Mouse (Mus musculus): ENCODE measurements at regions not wholly inside any gene's neighbourhood (a gene's known extent, or its start where the extent isn't known, plus 50 kb on each side); places are given as distances from the start of the nearest gene placed in this dataset.

DNA sequence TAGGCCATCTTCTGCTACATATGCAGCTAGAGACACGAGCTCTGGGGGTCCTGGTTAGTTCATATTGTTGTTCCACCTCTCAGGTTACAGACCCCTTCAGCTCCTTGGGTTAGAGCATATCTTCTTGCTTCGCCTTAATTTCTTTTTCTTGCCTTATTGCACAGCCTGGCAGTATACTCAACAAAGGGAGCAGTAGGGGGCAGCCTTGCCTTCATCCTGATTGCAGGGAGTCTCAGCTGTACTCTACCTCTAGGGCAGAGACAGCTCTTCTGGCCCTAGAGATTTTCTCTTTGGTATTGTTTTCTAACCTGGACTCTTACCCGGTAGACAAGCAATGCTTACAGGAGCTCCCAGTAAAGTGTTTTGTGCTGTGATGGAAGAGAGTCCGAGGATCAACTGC, 161.1 kb upstream of the Rpl34 start:
- DNase-seq (ENCODE audit: extremely low spot score in 1 of 2, low spot score in 1 of 2): no peak

DNA sequence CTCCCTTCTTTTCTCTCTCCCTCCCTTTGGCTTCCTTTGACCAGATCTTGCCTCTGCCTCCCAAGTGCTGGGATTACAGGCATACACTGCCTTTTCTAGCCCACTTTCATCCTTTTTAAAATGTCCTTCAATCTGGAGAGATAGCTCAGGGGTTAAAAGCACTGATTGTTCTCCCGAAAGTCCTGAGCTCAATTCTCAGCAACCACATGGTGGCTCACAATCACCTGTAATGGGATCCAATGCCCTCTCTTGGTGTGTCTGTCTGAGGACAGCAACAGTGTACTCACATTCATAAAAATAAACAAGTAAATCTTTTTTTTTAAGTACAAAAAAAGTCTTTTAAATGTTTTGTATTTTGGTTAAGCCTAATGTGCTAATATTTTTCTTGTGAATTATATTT, 158.4 kb upstream of the Rpl34 start:
- DNase-seq (ENCODE audit: extremely low spot score in 1 of 2, low spot score in 1 of 2): no peak

DNA sequence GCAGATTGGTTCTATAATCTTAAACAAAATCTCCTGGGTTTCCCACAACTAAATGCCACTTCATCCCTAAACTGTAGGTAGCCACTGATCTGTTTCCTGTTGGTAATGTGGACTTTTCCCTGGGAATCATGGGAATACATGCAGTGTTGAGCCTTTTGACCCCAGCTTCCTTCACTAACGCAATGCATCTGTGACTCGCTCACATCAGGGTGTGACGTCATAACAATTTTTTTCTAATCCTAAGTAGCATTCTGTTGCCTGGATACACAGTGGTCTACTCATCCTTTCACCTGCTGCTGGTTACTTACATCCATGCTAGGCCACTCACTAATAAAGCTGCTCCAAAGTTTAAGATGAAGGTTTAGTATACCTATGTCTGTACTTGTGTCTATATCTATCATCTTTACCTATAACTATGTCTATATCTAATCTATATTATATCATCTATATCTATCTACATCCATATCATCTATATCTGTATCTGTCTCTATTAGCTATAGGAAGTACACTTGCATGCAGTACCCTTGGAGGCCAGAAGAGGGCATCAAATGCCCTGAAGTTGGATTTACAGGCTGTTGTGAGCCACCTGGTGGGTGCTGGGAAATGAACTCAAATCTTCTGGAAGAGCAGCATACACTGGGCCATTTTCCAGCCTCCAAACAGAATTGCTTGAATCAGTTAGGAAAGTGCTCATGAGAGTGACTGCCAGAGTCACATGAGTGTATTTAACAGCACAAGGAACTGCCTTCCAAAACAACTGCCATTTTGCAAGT, 157.5 kb upstream of the Rpl34 start:
- DNase-seq (ENCODE audit: extremely low spot score in 1 of 2, low spot score in 1 of 2): no peak

DNA sequence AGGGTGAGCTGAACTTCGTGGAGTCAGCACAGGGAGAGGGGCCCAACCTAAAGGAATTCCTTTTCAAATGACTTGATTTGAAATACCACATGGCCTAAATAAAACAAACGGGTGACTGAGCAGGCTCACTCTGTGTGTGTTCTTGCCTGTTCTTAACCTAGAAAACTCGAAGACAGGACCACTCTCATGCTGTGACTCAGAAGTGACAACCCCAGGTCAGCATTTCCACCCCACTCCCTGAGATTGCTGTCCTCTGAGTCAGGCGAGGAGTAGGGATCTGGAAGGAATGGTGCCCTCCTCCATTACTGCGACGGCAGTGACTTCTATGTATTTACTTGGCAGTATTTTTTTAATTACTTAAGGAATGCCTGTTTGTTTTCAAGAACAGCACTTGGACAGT, 155.8 kb upstream of the Rpl34 start:
- no peak for DNase-seq (ENCODE audit: extremely low spot score in 1 of 2, low spot score in 1 of 2)

DNA sequence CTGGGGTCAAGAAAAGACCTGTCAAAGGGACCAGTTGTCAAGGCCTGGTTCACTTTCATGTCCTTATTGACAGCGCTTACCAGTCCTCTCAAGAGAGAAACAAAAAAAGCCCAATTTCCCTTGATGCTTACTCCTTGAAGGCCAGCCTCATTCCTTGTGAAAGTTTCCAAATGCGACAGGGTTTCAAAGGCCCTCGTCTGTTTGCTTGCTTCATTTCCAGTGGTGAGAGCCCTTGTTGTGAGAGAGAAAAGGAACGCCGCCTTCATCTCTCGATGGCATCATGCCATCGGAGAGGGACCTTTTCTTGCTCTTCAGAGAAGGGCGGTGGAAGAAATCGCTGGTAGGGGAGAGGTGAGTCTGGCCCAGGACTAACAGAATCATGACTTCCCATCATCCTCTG, 154.2 kb upstream of the Rpl34 start:
- no peak for DNase-seq (ENCODE audit: extremely low spot score in 1 of 2, low spot score in 1 of 2)

DNA sequence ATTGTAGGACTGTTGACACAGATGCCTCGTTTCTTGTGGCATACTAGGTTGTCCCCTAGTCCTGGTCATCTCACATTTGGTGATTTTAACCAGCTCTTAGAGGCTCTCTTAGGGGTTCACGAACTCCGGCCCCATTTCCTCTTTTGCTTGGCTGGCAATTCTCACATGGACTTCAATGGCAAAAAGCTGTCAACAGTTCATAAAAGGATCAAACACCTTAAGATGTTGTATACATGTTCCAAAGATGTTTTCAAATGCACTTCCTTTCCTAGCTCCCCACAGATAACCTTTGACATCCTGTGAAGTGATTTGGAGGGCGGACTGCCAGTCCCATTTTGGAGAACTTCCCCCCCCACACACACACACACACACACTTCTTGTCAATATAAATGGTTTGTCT, 153.7 kb upstream of the Rpl34 start:
- DNase-seq (ENCODE audit: extremely low spot score in 1 of 2, low spot score in 1 of 2): no peak

DNA sequence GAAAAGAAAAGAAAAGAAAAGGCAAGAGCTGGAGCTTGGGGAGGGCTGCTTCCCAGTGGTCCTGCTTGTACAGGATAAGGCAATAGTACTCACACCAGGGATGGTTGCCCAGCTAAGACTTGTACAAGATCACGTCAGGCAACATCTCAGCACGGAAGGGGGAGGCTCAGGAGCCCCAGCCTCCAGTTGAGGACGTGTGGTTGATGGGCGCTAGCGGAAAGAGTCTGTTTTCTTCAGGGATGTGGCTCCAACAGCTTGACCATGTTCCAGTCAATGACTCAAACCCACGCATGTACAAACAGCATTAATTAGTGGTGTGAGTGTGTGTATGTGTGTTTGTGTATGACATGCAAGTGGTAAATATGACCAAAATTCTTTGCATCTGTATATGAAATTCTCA, 153.1 kb upstream of the Rpl34 start:
- DNase-seq (ENCODE audit: extremely low spot score in 1 of 2, low spot score in 1 of 2): no peak

DNA sequence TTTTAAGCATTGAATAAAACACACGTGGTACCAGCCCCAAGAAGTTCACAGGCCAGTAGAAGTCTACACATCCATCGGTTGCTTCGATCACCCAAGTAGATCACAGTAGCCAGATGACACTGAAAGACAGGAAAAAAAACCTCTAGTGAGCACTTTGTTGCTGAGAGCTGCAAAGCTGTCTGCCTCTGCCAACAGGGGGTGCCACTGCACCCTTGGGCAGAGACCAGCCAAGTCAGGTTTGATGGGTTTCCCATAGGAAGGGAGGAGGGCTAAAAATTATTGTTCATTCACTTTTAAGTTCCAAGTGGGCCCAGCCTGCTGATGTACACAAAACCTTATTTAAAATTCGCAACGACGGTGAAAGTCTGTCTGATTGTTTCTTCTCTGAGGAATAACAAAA, 150.3 kb upstream of the Rpl34 start:
- DNase-seq (ENCODE audit: extremely low spot score in 1 of 2, low spot score in 1 of 2): no peak

DNA sequence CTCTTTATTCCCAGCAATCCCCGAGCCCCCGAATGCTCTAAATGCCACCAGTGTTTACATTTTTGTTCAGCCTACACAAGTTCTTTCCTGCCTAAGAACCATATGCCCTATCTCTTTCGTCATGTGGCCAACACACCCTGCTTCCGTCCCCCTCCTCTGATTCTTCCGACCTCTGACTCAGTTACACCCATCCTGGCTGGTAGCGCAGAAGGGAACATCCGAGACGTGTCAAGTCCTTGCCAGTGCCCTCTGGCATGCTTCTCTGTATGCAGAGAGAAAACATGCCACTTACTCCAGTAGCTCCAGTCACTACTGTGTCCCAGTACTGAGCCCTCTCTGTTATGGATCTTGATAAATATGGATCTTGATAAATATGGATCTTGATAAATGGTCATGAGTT, 149.3 kb upstream of the Rpl34 start:
- DNase-seq (ENCODE audit: extremely low spot score in 1 of 2, low spot score in 1 of 2): no peak

DNA sequence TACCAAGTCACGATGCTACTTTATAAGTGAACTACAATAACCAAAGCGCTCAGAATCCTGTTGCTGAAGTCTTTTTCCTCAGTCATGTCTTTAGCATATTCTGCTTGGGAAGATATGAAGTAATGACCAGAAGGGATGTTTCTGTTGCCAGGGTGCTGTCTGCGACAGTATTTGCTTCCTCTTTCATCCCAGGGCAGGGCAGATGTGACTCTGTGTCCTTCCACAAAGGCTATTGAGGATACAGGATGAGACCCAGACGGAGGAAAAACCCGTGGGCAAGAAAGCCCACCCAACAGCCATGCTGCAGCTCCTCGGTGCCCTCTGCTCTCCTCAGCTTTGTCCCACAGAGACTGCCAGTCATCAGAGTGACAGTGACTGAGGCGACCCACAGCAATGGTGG, 148.6 kb upstream of the Rpl34 start:
- no peak for DNase-seq (ENCODE audit: extremely low spot score in 1 of 2, low spot score in 1 of 2)

DNA sequence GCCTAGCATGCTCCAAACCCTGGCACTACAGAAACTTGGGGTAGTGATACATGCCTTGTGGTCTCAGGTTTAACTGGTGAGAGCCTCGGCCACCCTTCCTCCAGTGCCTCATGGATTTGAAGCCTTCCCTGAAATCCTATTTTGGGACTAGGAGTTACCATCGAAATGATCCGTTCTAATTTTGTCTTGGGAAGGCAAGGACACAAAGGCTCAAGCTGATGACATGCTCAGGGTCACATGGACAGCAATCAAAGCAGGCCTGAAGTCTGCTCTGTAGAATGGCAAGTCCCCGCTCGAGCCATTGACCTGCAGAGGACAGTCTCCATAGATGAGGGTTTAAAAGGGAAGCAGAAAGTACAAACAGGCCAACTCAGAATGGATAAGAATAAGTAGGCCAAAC, 147.8 kb upstream of the Rpl34 start:
- DNase-seq (ENCODE audit: extremely low spot score in 1 of 2, low spot score in 1 of 2): no peak

DNA sequence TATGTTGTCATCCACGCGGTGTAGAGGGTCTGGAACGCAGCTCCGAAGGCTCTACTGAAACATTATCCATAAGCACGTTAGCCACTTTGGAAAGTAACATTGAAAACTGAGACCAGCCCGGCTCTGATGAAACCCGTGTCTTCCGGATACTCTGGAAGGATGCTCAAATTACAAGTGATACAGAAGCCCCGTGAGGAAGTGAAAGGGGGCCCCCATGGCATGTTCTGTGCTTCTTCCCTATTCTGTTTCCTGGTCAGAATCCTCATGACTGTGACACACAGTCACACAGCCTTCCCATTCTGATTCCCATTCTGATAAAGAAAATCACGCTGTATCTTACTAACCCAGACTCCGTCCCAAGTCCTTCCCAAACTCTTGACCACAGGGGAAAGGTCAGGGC, 143.5 kb upstream of the Rpl34 start:
- DNase-seq (ENCODE audit: extremely low spot score in 1 of 2, low spot score in 1 of 2): no peak

DNA sequence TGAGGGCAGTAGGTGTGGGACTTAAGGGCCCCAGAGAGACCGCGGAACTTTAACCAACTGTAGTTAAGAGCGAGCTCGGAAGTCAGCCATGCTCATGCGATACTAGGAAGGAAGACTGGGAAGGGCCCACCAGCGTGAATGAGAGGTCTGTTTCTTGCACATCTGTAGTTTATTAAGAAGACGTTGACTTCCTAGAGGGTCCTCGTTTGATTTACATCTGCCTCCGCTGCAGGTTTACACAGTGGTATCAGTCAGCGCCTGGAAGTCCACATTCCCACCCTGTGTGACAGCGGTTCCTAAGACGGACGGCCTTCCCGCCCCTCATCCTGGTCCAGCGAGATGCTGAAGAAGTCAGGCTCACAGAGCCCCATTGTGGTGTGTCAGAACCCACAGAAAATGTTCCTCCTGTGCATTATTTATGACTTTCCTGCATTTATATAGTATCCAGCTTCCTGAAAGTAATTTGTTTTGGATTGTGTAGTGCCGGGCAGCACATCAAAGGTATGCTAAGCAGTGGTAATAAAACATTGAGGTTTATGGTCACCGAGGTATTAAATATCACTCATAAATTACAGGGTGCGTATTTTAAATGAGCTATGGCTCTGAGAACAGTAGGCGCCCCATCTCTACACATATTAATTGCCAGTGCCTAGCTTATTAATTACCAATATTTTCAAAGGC, 136.9 kb upstream of the Rpl34 start:
- no peak for DNase-seq (ENCODE audit: extremely low spot score in 1 of 2, low spot score in 1 of 2)

DNA sequence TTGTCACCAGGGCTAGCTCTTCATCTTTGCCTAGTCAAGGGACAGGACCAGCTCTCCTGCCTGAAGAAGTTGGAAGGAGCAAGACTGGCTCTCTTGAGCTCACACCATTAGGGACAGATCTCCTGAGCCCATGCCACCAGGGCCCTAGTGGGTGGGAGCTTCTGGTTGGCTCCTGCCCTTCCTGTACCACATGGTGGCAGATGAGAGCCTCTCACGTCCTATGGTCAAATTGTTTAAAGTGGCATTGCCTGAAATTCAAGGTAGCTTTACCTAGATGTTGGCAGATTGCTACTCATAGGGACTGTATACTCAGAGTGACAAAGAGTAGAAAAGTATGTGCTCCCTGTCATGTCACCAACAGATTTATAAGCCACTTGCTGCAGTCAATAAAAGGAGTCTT, 134.6 kb upstream of the Rpl34 start:
- no peak for DNase-seq (ENCODE audit: extremely low spot score in 1 of 2, low spot score in 1 of 2)

DNA sequence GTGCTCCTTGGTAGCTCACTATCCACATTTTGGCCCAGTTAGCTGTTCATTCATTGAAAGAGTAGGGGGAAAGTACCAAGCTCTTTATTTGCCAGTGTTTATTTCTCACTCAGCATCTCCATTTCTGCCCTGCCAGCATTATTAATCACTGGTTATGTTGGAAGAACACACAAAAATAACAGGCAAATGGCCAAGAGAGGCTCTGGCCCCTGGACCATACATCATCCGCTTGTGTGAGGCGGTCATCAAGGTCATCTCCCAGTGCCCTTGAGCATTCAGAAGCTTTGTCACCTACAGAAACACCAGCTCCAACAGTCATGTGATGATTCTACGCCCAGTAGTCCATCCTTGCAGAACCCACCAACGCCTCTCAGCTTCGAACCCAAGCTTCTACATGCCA, 133.2 kb upstream of the Rpl34 start:
- DNase-seq (ENCODE audit: extremely low spot score in 1 of 2, low spot score in 1 of 2): no peak

DNA sequence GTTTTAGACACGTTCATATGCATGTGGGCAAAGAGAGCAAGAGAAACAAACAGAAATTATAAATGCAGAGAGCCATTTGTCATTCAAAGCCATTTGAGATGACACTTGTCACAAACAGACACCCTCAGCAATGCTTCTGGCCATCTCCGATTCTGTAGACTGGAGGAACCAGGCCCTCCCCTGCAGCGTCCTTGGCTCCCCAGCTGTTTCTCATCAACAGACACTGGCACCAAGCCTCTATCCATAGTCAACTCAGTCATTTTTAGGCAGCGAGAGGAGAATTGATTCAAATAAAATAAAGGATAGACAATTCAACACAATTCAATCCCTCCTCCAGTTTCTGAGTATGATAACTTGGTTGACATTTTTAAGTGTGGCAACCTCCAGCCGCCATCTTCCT, 130.1 kb upstream of the Rpl34 start:
- DNase-seq (ENCODE audit: extremely low spot score in 1 of 2, low spot score in 1 of 2): no peak

DNA sequence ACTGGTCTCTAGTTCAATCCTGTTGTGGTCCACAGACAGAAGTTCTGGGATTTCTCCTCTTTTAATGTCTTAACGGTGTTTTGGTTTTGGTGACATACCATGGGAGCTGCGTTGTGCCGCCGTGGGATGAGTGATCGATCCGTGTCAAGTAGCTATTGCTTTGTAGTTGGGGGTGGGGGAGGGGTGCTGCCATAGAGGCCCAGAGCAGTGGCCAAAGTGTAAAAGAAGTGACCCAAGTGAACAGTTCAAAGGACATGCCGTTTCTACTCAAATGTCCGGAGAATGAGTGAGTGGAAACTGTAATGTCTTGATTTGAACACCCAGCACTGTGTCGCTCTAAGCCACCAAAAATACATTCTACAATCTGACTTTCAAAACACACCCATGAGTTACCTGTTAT, 123.7 kb upstream of the Rpl34 start:
- DNase-seq (ENCODE audit: extremely low spot score in 1 of 2, low spot score in 1 of 2): no peak

DNA sequence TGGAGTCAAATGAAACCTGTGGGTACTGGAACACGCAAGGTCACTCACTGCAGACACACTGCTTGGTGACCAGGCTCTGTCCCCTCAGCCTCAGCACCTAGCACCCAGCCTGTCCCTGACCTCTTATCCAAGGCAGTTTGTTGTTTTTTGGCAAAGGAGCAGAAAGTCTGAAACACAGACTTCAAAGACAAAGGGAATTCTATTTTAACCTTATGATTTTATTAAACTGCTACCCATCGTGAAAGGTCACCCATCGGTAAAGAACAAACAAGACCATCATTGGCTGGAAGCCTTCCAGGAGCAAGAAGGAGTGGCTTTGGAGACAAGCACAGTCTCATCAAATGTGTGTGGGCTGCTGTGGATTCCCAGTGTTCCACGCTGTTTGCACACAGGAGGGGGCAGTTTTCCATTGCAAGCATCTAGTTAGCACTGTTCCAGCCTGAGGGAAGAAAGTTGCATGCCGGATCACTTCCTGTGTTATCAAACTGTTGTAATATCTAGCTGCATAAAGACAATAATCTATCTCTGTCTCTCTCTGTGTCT, 120.6 kb upstream of the Rpl34 start:
- DNase-seq (ENCODE audit: extremely low spot score in 1 of 2, low spot score in 1 of 2): no peak

DNA sequence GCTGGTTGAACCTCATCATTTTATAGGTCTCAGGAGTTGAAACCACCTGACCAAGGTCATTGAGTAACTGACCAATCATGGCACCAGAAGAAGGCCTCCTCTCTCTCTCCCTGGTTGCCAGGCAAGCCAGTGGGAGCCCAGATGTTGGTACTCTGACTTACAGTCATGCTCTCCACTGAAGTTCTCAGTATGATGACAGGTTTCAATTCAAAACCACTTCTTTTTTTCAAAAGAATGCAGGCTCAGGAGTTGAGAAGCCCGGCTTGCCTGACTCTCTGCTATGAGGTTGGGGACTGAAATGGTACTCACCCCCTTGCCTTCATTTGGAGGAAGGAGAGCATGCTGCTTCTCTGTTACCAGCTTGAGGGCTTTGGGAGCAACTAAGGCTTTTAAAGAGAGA, 111.6 kb upstream of the Rpl34 start:
- DNase-seq (ENCODE audit: extremely low spot score in 1 of 2, low spot score in 1 of 2): no peak

DNA sequence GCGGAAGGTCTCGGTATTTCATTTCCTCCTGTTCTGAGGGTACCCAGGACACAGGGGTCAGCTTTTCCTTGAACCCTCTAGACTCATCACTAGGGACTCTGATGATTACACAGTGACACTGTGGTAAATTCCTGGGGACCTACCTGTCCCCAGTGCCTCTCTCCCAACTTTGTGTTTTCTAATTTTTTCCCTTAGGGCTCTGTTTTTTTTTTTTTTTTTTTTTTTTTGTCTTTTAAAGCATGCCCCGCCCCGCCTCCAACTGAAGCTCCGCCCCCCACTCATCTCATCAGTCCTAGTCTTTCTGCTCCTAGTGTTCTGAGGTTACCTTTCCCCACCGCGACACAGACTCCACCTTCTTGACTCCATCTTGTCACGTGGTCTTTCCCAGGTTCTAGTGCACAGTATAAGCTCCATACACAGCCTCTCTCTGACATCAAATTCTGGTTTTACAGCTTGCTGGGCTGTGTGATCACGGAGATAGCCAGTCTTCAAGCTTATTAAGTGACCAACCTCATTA, 109.8 kb upstream of the Rpl34 start:
- no peak for DNase-seq (ENCODE audit: extremely low spot score in 1 of 2, low spot score in 1 of 2)

DNA sequence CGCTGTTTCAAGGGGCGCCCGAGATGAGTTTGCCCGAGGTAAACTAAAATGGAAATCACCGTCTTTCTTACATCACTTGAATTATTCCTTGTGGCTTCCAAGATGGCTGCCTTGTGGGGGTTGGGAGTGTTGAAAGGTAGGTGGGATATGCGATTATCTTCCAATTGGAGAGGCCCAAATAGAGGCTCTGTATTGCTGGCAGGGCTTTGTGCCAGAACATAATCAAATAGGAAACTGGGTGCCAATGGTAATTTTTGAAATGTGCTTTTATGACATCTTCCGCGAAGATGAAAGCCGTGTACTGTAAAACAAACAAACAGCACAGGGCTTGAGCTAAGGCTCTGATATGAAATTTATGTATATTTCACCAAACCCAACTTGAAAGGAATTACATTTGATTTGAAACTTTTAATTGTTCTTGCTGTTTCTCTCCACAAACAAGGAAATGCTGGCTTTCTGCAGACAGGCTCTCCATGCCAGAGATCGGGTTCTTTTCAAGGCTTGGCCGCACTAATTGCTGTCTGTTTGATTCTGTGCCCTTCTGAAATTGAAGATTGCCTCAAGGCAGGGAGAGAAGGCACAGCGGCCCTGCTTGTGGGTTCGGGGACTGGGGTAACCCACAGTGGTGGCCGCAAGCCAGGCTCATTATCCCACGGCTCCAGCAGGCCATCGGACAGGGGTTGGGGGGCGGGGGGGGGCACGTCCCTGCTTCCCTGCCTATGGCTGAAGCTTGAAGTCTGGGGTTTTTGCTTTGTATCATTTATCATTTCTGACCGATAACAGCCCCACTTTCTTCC, 108.6 kb upstream of the Rpl34 start:
- DNase-seq (ENCODE audit: extremely low spot score in 1 of 2, low spot score in 1 of 2): no peak
